Mouse (Mus musculus): ENCODE results near the gene Gm49383. TPM values are rescaled to one million over a fixed set of nuclear protein-coding genes. Genes with fewer than 3 reads are reported as not detected.

Gene Gm49383
- 5.1 to 7.4 TPM (median 6.6 TPM) in 4 replicates for total RNA-seq (2023; ENCODE audit: inconsistent age)

GRCm38 (mm10) chr12:69196444-69197377 is at the start of gene Gm49383:
Gene Gm49383, minus strand, starts transcription at chr12:69197104.

GRCm38 (mm10) chr12:69240876-69241275 is 44.0 kb upstream of the Gm49383 start, which contains the start of gene Klhdc1:
Gene Klhdc1, plus strand, starts transcription at chr12:69241176.

GRCm38 (mm10) chr12:69227776-69228466 is 31.0 kb upstream of the Gm49383 start, which contains the start of gene Pole2:
Gene Pole2, minus strand, starts transcription at chr12:69228195.

GRCm38 (mm10) chr12:69204052-69204833 is 7.3 kb upstream of the Gm49383 start, which contains the start of gene Gm49384:
Gene Gm49384, minus strand, starts transcription at chr12:69204267.

GRCm38 (mm10) chr12:69198164-69198535 is 1.2 kb upstream of the Gm49383 start, which contains the start of gene Dnaaf2:
Gene Dnaaf2, minus strand, starts transcription at chr12:69198429.

DNA sequence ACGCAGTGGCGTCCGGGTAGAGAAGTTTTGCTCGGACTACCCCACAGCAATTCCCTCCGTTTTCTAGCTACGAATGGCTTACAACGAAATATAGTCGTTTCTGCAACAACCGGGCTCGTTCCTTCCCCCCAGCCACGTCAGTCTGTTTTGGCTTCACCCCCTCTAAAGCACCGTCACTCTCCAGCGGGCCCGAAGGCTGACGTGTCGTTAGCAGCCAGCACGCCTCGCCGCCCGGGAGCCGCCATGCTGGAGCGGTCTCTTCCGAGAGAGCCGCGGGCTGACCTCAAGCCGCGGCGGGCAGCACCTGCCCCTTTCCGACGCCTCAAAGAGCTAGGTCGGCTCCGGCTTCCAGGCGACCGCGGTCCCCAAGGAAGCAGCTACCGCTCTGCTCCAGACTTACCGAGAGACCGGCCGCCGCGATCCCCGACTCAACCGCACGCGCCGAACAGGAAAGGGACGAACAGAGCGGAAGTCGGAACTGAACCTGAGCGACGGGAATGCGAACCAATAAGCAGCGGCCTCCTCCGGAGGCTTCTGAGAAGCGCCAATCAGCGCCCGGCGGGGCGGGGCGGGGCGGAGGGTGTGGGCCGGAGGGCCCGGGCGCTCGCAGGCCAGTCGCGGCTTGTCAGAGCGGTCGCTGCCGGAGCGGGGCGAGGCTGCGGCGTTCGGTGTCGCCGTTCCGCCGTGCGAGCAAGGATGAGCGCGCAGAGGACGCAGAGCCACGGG is 13.2 kb downstream of the Gm49383 start, which contains the start of the genes Rpl36al and Mgat2:
Gene Rpl36al, minus strand, starts transcription at position 501 of the 726 bp plus-strand sequence.
Gene Mgat2, plus strand, starts transcription at position 575 of the 726 bp plus-strand sequence.

DNA sequence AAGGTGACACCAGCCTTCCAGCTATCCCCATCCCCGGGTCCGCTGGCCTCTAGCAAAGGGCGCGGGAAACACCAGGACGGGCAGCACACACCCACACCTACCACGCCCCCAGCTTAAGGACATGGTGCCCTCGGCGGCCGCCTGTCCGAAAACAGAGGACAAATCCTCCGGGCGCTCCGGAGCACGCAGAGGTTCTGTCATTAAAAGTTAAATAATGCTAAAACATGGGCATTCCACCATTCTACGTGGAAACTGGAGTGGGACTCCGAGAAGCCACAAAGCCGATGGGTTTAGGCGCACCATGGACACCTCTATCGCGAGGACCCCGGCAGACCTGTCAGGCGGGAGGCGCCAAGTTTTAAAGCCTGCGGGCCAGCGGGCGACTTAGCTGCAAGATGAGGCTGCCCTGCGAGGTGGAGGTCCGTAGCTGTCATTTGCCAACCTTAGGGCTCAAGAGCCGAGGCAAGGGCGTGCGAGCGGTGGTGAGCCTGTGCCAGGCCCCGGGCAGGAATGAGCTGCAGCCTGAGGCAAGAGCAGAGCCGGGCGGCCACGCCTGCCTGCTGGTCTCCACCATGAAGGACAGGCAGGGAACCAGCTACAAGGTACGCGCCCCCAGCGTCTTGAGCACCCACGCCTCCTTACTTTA is 28.3 kb downstream of the Gm49383 start, which contains the start of gene Lrr1:
Gene Lrr1, plus strand, starts transcription at position 354 of the 646 bp plus-strand sequence.

DNA sequence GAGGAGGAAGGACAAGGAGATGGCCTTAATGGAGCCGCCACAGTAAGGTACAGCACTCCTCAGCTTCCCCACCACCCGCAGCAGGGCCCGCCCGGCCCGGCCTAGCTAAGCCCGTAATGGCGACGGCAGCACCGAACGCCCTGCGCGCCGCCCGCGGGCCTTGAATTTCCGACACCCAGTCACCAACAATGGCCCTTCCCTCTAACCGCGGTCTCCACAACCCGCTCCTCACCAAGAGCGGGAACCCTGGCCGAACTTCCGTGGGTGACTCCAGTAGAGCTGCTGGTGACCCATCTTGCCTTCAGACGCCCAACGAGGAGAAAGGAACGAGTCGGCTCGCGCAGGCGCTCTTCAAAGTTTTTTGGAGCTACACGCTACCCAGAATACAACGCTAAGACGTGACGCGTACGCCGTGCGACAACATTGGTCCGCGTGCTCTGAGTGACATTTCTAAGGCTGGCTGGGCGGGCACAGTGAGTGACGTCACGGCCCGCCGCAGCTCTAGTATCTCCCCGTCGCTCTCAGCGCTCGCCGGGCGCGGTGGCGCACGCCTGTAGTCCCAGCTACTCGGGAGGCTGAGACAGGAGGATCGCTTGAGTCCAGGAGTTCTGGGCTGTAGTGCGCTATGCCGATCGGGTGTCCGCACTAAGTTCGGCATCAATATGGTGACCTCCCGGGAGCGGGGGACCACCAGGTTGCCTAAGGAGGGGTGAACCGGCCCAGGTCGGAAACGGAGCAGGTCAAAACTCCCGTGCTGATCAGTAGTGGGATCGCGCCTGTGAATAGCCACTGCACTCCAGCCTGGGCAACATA is 37.9 kb downstream of the Gm49383 start, which contains the start of gene Rps29:
Gene Rps29, minus strand, starts transcription at position 422 of the 813 bp plus-strand sequence.

Other genes with a start within 250 kb of the Gm49383 start
- 4,189 to 5,045 TPM (median 4,957 TPM) in 4 replicates for gene Rps29, start 37.9 kb downstream of the Gm49383 start, total RNA-seq (2023; ENCODE audit: inconsistent age)
- gene Lrr1, start 28.3 kb downstream of the Gm49383 start, total RNA-seq (2023; ENCODE audit: inconsistent age) = 0.58 to 1.3 TPM in 2 of 4 replicates, not detected in the others
- 370 to 438 TPM (median 388 TPM) in 4 replicates for gene Rpl36al, start 13.0 kb downstream of the Gm49383 start, total RNA-seq (2023; ENCODE audit: inconsistent age)
- 27.3 to 33.1 TPM (median 28.4 TPM) in 4 replicates for gene Mgat2, start 12.9 kb downstream of the Gm49383 start, total RNA-seq (2023; ENCODE audit: inconsistent age)
- 1.8 to 3.4 TPM (median 2.1 TPM) in 4 replicates for gene Dnaaf2, start 1.3 kb upstream of the Gm49383 start, total RNA-seq (2023; ENCODE audit: inconsistent age)
- 4.1 to 6.0 TPM (median 4.4 TPM) in 4 replicates for gene Gm49384, start 7.2 kb upstream of the Gm49383 start, total RNA-seq (2023; ENCODE audit: inconsistent age)
- 2.7 to 4.6 TPM (median 2.8 TPM) in 4 replicates for gene Pole2, start 31.1 kb upstream of the Gm49383 start, total RNA-seq (2023; ENCODE audit: inconsistent age)
- gene Klhdc1, start 44.1 kb upstream of the Gm49383 start, total RNA-seq (2023; ENCODE audit: inconsistent age) = 5.1 to 7.8 TPM (median 6.9 TPM) in 4 replicates
- gene Klhdc2, start 99.6 kb upstream of the Gm49383 start, total RNA-seq (2023; ENCODE audit: inconsistent age) = 20.3 to 24.2 TPM (median 22.8 TPM) in 4 replicates
- gene Nemf, start 160.1 kb upstream of the Gm49383 start, total RNA-seq (2023; ENCODE audit: inconsistent age) = 98.0 to 114 TPM (median 108 TPM) in 4 replicates
- gene Arf6, start 175.0 kb upstream of the Gm49383 start, total RNA-seq (2023; ENCODE audit: inconsistent age) = 329 to 368 TPM (median 334 TPM) in 4 replicates
- gene Gm9887, start 175.4 kb upstream of the Gm49383 start, total RNA-seq (2023; ENCODE audit: inconsistent age) = 5.2 to 8.4 TPM (median 6.7 TPM) in 4 replicates